Mouse (Mus musculus) NIH3T3 (cell line): ENCODE results near the gene Gorab.

Source experiments
- DNase-seq: peaks from one replicate; pipeline ENCODE4 v3.0.0-alpha.2; 2012; ENCODE audit warnings: low read depth

Gorab gene

DNA sequence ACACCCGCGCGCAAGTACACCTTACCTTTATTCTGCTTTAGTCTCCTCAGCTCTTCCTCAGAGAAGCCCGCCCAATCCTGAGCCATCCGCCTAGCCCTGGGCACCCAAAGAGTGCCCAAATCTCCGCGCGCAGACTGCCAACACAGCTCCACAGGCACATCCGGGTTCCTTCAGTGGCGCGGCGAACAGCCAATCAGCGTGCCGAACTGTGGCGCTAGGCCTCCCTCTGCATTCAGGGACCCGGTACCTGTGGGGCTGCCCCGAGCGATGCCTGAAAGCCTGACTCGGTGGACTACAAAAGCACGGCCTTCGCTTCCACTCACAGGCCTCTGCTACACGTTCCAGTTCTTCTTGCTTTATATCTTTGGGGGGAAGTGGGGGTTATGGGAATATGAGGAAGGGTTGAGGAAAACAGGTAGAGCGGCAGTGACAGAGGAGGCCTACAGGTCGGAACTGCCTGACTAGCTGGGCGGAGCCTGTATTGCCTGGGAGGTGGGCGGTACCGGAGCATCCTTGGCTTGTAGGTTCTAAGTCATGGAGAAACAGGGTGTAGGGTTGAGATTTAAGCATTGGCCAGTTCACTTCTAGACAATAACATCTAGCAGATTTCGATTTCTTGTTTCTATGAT lies at the start of gene Gorab:
TSS of gene Gorab (minus strand) at position 172 of the 629 bp plus-strand sequence.
- peak; percentile 98 for DNase-seq

DNA sequence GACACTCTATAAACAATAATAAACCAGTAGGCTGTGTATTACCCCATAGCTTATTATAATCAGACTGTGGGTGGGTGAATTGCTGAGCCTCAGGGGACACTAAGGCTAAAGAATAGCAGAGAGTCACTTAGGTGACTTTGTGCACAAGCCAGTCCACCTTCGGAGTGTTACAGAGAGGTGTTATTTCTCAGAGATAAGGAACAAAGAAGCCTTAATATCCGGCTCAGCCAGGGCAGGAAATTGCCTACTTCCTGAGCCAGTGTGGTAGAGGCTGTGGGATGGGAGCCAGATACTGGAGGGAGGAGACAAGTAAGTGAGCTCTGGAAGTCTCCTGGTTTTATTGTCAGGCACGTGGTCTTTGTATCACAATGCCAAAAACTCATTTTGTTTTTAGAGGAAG lies 40.4 kb upstream of the Gorab start:
- peak; percentile 42 for DNase-seq

DNA sequence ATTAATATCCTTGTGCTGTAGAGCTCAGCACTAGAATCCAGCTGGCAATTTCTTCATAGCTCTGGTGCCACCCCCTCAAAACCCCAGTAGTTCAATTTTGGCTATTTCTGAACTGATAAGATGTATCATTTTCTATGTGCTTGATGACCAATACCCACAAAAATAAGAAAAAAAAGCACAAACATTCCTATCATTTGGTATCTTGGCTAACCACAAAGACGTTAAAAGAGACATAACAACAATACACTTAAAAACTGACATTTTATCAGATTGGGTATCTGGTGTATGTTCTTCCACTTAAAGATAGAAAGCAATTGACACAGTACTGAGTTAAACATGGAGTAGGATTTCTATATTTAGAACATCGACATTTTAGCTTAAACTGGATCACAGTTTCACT lies 35.5 kb upstream of the Gorab start:
- no peak for DNase-seq

DNA sequence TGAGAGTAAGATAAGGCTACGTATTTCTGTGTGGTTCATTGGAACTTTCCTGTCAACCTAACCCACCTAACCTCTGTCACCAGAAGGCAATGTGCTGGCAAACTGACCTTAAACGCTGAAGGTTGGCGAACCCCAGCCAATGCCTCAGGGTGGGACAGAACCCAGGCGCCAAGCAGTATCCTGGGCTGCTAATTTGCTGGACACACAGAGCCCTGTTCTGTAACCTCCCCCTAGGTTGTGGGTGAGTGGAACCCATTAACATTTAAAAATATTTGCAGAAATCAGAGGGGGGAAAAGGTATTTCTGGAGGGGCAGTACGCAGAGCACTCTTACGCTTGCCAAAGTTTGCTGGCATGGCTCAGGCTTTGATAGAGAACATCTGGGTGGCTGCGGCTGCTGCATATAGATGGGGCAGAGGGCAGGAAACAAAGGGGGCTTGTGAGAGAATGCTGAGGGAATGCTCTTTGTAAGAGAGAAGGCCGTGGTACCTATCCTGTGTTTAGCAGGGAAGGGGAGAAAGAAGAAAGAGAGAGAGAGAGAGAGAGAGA lies 20.1 kb upstream of the Gorab start:
- DNase-seq: peak; percentile 49

DNA sequence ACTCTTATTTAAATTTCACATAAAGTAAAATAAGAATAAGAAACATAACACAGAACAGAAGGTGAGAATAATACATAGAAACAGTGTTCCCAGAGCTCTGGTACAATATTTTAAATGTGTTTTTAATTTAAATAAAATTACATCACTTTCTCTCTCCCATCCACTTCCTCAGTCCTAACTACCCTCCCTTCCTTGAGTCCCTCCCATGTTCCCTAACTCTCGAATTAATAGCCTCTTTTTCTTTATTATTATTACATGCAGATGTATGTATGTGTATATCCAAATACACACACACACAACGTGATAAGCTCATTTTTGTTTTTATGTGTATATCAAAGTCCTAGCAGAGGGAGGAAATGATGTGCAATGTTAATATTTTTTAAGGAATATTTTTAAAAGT lies 13.7 kb upstream of the Gorab start:
- DNase-seq: no peak

DNA sequence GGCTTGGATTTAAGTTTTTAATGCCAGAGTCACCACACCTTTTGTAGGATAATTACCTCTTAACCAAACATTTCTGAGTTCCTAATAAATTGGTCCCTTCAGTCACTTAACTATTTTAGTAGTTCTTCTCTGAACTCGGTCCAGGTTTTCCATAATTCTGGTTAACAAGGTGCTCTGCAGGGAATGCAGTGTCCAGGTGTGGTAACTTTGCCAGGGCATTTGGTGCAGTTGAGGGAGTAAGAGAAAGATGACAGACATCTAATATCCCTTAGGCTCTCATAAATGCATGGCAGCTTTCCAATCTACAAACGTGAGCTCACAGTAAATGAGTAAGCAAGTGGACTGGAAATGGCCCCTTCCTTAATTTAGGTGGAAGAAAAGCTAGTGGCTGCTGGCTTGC lies 10.7 kb upstream of the Gorab start:
- no peak for DNase-seq

DNA sequence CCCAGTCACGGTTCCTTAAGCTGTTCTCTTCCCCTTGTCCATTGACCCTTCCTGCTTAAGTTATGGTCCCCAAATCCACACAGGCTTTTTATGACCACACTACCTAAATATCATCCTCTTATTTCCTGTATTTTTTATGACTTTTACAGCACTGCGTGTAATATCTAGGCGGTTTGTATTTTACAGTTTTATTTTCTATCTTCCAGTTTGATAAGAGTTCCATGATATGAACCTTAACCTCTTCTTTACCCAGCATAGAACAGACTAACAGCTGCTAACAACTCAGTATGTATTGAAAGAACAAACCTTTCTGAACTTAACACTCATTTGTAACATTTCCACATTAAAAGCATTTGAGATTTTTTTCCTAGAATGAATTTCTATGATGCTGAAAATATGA lies 2.7 kb upstream of the Gorab start:
- DNase-seq: no peak

DNA sequence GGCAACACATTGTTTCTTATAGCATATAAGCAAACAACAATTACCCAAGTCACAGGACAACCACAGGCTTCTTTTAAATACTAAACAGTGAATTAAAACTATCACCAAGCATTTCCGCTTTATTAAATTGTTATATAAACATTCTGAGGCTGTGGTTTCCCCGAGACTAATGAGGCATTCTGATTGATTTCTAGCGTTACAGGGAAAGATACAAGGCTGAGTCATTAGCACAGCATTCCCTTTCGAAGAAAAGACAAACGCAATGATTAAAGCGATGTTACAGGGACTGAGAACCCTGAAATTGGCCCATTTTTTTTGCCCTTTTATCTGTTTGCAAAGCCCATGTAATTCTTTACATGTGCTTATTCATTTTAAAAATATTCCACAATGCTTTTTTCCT lies 12.1 kb downstream of the Gorab start:
- DNase-seq: peak; percentile 43

DNA sequence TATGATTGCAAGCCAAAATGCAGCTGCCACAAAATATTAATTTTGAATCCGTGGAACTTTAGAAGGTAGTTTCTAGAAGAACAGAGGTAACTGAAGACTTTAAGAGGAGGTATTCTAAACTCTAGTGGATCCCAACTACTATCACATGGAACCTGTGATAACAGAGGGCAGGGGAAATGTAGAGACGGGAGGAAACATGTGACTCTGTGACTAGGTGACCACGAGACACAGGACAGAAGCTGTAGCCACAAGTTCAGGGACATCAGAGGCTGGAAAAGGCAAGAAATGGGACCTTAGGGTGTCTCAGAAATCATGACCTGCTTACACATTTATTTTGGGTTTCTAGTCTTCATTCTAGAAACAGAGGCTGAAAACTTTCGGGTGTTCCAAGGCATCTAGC lies 13.4 kb downstream of the Gorab start:
- no peak for DNase-seq

DNA sequence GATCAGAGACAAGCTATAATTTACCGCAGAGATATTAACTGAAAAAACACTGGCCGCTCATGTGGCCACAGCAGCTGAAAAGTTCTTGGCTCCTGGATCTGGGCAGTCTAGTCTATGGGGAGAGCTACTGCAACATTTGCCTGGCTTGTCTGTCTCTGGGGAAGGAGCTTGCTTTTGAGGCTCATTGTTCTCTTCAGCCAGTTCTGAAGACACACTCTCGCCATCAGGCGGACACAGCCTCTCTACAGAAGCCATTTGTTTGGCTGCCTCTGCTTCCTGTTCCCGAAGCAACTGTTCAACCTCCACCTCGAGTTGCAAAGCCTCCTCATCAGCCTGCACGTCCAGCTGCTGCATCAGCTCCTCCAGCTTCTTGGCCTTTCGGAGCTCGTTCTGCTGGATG lies 17.3 kb downstream of the Gorab start:
- no peak for DNase-seq

DNA sequence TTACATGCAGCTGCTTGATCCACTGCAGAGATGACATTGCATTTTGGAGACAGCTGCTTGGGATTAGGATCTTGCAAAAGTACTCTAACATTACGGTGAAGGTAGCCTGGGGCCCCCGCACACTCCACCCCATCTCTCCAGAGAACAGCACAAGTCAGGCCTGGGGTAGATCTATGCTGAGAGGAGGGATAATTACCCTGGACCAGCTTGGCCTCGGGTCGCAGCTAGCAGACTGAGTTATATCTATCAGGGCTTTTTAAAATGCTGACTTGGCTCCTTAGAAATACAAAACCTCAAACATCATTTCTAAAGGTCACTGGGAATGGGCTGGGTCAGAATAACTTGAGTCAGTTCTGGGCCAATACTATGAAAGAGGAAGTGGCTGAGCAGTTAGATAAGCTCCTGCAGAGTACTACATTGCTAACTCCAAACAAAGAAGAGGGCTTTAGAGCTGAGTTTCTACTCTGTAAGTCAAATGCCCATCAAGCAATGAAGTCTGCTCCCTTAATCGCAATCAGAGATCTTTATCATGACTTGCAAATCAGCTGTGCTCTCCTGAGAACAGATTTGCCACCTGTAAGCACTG lies 19.9 kb downstream of the Gorab start:
- DNase-seq: peak; percentile 76

DNA sequence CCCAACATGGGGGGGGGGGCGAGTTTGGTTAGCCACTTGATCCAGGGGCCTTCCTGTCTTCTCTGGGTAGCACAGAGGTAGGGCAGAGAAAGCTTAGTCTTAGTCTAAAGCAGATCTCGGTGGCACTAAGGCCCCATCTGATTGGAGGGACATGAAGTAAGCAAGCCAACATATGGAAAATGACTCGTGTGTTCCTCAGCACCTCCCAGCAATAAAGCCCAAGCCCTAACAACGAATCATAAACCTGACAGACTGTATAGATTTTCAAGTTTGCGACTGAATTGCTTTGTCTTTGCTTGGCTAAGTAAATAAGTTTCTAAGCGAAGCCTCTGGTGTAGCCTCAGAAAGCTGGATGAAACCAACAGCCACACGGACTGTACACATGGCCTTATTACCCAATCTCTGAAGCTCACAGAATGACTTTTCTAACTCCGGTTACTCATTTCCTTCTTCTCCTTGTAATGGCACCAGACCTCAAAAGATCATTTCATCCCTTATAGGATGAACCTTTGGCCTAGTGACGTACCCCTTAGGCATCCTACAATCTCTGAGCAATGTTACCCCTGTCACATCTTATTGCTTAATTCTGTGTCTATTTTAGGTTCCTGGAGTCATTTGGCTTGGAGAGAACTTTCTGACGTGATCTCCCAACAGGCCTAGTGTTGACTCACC lies 21.3 kb downstream of the Gorab start:
- DNase-seq: peak; percentile 86

DNA sequence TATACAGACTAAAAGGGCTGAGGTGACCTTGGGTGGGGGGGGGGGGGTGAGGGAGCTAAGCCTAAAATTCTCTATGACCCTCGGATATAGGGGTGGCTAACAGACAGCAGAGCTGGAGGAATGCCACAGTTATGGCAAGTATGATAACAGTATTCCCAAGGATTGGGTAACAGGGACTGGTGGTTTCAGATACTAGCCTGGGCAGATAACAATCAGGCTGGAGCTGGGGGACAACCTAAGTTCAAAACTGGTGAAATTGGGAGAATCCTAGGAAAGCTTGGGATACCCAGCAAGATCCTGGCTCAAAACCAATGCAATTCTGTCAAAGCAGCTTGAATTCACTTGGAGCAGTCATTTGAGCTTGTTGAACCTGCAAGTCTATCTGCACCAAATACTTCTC lies 22.9 kb downstream of the Gorab start:
- DNase-seq: peak; percentile 62

DNA sequence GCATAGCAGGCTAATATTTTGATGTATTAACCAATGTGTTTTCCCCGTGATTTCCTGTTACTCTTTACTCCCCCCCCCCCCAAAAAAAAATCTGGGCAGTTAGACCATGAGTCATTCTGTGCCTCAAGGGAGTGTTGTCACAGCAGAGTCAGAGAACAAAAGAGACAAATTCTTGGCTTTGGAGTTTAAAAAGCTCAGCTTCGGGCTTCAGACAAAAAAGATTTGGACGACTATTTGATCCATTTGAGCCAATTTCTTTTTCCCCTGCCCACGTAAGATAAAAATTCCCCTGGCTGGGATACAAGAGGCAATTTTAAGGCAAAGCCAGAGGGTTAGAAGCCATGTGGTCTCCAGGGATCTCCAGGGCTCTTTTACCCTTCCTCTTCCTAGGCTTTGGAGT lies 23.4 kb downstream of the Gorab start:
- peak; percentile 88 for DNase-seq

DNA sequence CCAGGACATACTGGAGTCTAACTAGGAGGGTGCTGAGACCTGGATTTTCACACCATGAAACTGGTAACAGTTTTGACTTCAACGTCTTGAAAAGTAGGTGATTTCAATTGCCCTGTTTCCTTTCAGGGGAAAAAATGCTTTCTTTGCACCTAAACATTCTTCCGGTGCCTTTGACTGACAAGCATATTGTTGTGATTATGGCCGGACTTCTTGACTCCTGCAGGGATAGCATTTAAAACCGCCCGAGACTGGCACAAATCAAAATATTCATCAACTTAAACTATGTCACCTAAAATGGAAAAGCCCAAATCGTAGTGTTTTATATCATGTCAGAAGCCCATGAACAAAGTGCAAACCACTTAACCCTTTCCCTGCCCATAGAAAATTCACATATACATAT lies 25.5 kb downstream of the Gorab start:
- DNase-seq: no peak

DNA sequence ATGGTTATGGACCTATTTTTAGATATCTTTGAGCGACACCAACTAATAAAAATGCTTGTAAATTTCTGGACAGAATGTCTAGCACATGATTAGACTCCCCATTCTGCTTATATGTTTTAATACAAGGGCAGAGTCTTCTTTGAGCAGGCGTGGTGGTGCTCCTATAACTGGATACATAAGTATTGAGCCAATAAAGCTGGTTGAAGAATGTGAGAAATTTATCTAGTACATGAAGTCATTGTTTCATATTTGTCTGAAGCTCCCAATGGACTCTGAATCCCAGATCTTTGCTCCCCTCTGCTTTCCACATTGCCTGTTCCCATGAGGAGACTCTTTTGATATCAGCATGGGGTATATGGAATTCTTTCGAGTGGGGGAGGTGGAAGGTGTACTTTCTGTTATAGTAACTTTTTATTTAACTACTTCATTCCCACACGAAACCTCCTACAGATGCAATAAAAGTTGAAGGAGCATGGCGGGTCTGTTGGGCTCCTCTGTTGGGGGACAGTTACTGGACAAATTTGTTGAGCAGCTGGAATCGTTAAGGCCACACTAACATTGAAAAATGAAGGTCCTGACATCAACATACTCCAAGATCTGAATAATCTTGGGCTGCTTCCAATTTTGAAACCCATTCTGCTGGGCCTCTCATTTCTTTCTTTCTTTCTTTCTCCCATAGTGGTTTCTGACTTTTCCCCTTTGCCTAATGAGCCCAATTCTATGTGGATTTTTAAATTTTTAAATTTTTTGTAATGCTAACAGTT lies 26.5 kb downstream of the Gorab start:
- peak; percentile 70 for DNase-seq

DNA sequence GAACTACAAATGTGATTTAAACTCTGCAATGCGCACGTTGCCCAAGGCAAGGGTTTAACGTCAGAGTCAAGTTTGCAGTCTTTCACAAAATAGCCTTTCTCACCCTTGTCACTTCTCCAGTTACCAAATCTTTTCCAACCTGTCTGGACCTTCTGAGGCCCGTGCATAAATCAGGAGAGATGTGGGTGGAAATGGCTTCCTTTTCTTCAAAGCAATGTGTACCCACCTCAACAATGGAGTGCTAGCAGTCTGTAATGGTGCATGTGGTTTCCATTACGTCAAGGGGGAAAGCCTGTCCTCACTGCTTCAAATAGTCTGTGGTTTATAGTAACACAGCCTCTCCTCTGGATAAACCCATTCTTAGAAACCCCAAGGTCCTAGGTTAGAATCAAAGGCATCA lies 29.0 kb downstream of the Gorab start:
- DNase-seq: no peak

DNA sequence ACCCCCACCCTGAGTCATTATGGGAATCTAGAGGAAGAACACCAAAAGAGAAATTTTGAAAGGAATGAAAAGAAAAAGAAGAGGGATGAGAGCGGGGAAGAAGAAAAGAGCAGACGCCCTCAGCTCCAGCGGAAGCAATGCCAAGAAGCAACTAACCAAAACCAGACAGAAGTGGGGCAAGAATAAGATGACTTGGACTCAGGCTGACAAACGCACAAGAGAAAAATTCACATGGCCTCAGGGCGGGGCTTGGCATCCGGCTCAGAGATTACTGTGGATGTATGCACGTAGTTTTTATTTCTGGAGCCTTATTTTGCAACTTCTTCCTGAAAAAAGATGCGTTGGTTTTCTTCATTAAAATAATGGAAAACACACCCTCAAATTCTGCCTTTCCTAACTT lies 41.3 kb downstream of the Gorab start:
- DNase-seq: peak; percentile 99

DNA sequence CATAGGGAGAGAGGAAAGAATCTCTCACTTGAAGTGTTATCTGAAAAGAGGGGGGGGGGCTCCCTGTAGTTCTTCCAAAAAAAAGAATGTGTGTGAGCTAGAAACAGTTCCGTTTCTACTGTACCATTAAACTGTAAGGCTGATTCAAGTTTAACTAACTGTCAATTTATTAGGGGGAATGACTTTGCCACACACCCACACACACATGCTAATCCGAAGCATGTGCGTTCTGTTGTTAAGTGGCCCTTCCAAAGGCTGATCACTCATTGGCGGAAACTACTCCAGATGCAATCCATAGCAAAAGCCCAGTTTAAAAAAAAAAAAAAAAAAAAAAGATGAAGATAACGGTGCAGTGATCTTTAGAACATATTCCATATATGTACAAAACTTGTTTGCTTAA lies 42.1 kb downstream of the Gorab start:
- peak; percentile 86 for DNase-seq

DNA sequence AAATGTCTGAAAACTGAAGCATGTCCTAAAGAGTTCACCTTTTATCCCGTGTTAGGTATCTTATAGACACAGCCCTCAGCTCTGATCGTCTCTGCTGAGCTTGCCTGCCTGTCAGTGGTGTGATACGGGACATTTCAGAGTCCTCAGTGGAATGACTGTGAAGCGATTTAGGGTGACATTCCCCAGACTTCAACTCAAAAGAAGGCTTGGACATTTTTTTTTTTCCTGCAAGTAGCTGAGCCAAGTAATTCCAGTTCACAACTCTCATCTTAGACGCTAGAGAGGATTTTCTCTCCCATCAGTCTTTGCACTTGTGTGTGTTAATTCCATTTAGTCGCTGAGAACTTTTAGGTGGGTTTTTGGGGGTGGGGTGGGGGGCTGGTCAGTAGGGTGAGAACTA lies 42.7 kb downstream of the Gorab start:
- DNase-seq: peak; percentile 66

DNA sequence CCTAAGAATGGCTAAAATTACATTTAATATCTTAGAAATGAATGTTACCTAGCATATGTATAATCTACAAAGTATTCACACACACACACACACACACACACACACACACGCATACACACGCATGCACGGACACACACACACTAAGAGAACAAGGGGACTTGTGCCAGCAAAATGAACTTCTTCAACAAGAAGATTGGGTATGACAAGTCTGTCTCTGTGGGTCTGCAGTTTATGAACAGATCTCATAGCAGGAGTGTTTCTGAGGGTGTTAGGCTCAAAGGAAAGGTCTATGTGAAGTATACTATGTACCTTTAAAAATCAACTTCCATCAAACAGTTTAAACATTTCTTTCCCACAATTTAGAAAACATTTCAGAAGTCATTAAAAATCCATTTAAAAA lies 43.9 kb downstream of the Gorab start:
- peak; percentile 70 for DNase-seq

DNA sequence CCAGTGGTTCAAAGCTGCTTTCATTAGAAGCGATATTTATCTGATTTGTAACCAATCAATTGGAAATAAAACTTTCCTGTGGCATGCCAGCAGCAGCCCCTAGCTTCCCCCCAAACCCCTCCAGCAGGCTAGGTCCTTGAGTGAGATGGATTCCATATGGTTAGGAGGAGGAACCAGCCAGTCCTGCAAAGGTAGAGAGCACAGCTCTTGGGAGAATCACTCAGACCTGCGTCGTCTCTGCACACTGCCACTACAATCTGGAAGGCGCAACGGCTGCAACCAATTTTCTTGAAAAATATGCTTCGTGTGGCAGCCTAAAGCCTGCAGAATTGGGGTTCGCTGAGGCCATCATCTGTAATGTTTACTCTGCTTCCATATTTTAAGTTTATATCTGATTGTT lies 45.3 kb downstream of the Gorab start:
- peak; percentile 70 for DNase-seq

DNA sequence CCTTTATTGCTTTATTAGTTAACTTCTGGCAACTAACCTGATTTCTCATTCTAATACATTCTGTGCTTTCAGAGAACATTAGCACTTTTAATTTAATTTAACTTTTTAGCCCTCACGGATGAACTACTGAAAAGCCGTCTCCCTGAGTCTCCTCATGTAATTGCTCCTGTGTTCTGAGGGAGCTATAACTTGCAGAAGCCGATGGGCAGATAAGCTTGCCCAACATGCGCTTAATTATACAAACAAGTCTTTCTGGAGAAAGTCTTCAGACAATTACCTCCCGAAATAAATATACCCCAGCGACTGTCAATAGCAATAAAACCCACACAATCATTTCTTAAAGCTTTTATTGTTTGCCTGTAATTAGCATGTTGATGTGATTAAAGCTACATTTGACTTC lies 45.7 kb downstream of the Gorab start:
- no peak for DNase-seq
